Mouse (Mus musculus) urinary bladder, postnatal 14 days (tissue): ENCODE results near the gene Sipa1.
"Not testable (repeated sequence)": the region's sequence is repeated elsewhere in the genome, so short reads cannot be mapped to it uniquely, and the experiment has no call there.

Experiments used
- DNase-seq: peaks from one replicate; pipeline ENCODE4 v3.0.0; 2021; ENCODE audit warnings: low spot score

The Sipa1 gene

GRCm38 (mm10) chr19:5662981-5663913 is at the start of gene Sipa1:
Sipa1 (minus strand) TSS chr19:5663707.
- peak; percentile 94 for DNase-seq

GRCm38 (mm10) chr19:5713255-5713654 is 49.7 kb upstream of the Sipa1 start:
- no peak for DNase-seq

GRCm38 (mm10) chr19:5711907-5712460 is 48.5 kb upstream of the Sipa1 start:
- no peak for DNase-seq

- peak; percentile 76 for DNase-seq
These were observed 47.7 kb upstream of the Sipa1 start for GRCm38 (mm10) chr19:5711218-5711617.

- DNase-seq: no peak
These were observed 47.1 kb upstream of the Sipa1 start for GRCm38 (mm10) chr19:5710581-5710980.

GRCm38 (mm10) chr19:5710068-5710467 is 46.6 kb upstream of the Sipa1 start:
- no peak for DNase-seq

- no peak for DNase-seq
These were observed 41.5 kb upstream of the Sipa1 start for GRCm38 (mm10) chr19:5704801-5705571.

- DNase-seq: no peak
These were observed 40.8 kb upstream of the Sipa1 start, which contains the start of gene Kcnk7 for GRCm38 (mm10) chr19:5704163-5704800. Kcnk7 (plus strand) TSS chr19:5704367.

GRCm38 (mm10) chr19:5695849-5696462 is 32.4 kb upstream of the Sipa1 start:
- no peak for DNase-seq

GRCm38 (mm10) chr19:5693801-5694200 is 30.3 kb upstream of the Sipa1 start:
- DNase-seq: no peak

GRCm38 (mm10) chr19:5692913-5693396 is 29.4 kb upstream of the Sipa1 start:
- no peak for DNase-seq

- no peak for DNase-seq
These were observed 28.8 kb upstream of the Sipa1 start for GRCm38 (mm10) chr19:5692086-5692912.

GRCm38 (mm10) chr19:5691601-5692000 is 28.1 kb upstream of the Sipa1 start:
- no peak for DNase-seq

- DNase-seq: no peak
These were observed 26.8 kb upstream of the Sipa1 start for GRCm38 (mm10) chr19:5690343-5690735.

GRCm38 (mm10) chr19:5689565-5690342 is 26.2 kb upstream of the Sipa1 start:
- DNase-seq: peak; percentile 91

GRCm38 (mm10) chr19:5689088-5689428 is 25.6 kb upstream of the Sipa1 start:
- no peak for DNase-seq

GRCm38 (mm10) chr19:5688200-5689087 is 24.9 kb upstream of the Sipa1 start, which contains the start of the genes Map3k11 and Pcnx3:
Map3k11 (plus strand) TSS chr19:5688742.
Pcnx3 (minus strand) TSS chr19:5688908.
- peak; percentile 98 for DNase-seq

GRCm38 (mm10) chr19:5687738-5688137 is 24.2 kb upstream of the Sipa1 start:
- no peak for DNase-seq

- DNase-seq: not testable (repeated sequence)
These were observed 23.4 kb upstream of the Sipa1 start for GRCm38 (mm10) chr19:5686954-5687353.
